Mouse (Mus musculus) midbrain, embryonic 15.5 days (tissue): ENCODE data around the gene Amotl1. TPM values are rescaled to one million over a fixed set of nuclear protein-coding genes. Genes with fewer than 3 reads are reported as not detected.
"Not testable (repeated sequence)": the region's sequence is repeated elsewhere in the genome, so short reads cannot be mapped to it uniquely, and the experiment has no call there.

Source experiments
- ATAC-seq: fragments of 200-750 bp; cut with Nextera tagmentation; replicated peaks from 2 replicates; pipeline ENCODE4 v1.8.0; 2017; ENCODE audit warnings: moderate TSS enrichment
- H3K27ac ChIP-seq: fragments of 300-500 bp; sonication (generic); 2 replicates; pipeline ENCODE4 v1.5.1; 2015; ENCODE audit warnings: mild to moderate bottlenecking, inconsistent platforms
- H3K27me3 ChIP-seq: fragments of 300-500 bp; sonication (generic); replicated peaks from 2 replicates; pipeline ENCODE4 v1.6.1; 2015; ENCODE audit warnings: inconsistent platforms
- H3K36me3 ChIP-seq: fragments of 300-500 bp; sonication (generic); replicated peaks from 2 replicates; pipeline ENCODE4 v1.6.1; 2015; ENCODE audit warnings: inconsistent platforms
- H3K4me1 ChIP-seq: fragments of 300-500 bp; sonication (generic); 2 replicates; pipeline ENCODE4 v1.6.1; 2015; ENCODE audit warnings: inconsistent platforms
- H3K4me2 ChIP-seq: fragments of 300-500 bp; sonication (generic); 2 replicates; pipeline ENCODE4 v1.6.1; 2015; ENCODE audit warnings: inconsistent platforms, mild to moderate bottlenecking, moderate library complexity
- H3K4me3 ChIP-seq: fragments of 300-500 bp; sonication (generic); 2 replicates; pipeline ENCODE4 v1.5.1; 2015; ENCODE audit warnings: mild to moderate bottlenecking, inconsistent platforms
- H3K9ac ChIP-seq: fragments of 300-500 bp; sonication (generic); 2 replicates; pipeline ENCODE4 v1.6.1; 2015; ENCODE audit warnings: mild to moderate bottlenecking, inconsistent platforms
- H3K9me3 ChIP-seq: fragments of 300-500 bp; sonication (generic); 2 replicates; pipeline ENCODE4 v1.6.1; 2016; ENCODE audit warnings: inconsistent platforms
- WGBS: fragments of 180-500 bp; shearing (Covaris S2); methylation state at CpG from one replicate; pipeline ENCODE4 v1.1.7; 2015; ENCODE audit warnings: mixed read lengths; 5-methylcytosine and 5-hydroxymethylcytosine counted together
- polyA plus RNA-seq: library from polyadenylated mRNA; unstranded; fragments of >200 nt; fragmentation: Nextera tagmentation; extraction: Ambion mirVana; gene quantifications from 2 replicates; pipeline ENCODE4 v1.2.1, GENCODE M21; 2015

Gene Amotl1
- polyA plus RNA-seq, 1 experiment from 2014 or later: 10.6 TPM

DNA sequence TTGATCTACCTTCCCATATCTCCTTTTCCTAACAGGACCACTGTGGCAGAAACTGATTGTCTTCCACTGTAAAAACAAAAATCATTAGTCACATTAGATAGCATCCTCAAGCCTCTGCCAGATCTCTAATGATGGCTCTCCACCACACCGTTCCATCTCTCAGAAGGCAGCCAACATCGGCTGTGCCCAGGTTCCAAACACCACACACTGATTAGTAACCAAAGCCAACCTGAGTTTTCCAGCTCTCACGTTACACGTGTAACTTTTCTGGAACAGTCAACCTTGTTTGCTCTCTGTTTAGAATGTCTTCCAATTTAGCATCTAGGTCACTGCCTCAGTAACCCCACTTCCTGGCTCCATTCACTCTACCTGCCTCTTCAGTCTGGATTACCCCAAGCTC lies 51.0 kb downstream of the Amotl1 start:
- Histone ChIP-seq H3K9me3 (no peaks in the 10 kb centered on the region), H3K4me3 (no peak overlapping the region), H3K4me2 (no peak overlapping the region), H3K27ac (no peak overlapping the region), H3K36me3 (peaks cover 9% of the 10 kb centered on the region; the same call in 1 of the 2 replicates), H3K4me1 (no peaks in the 10 kb centered on the region), H3K9ac (no peak overlapping the region), H3K27me3 (no peaks in the 10 kb centered on the region)
- 92% methylated on average over 4 of the region's 4 CpGs for WGBS
- ATAC-seq: no peak

DNA sequence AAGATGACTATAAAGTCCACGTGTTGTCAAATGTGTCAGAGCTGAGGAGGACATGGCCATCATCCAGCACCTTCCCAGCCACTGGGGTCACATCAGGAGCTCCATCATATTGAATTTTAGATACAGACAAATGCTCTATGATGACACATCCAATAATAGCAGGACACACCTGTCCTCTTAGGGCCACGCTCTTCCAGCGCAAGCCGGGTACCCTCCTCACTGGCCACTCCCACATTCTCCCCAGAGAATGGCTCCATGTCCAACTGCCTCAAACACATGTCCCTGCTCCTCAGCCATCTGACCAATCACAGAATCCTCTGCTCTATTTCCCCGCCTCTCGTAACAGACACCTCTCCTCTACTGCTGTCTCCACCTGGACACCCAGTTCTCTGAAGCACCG lies 54.2 kb downstream of the Amotl1 start:
- H3K4me1 ChIP-seq: no peaks in the 10 kb centered on the region
- H3K9ac ChIP-seq: no peak overlapping the region
- H3K36me3 ChIP-seq: peaks cover 9% of the 10 kb centered on the region; the same call in 1 of the 2 replicates
- no peak overlapping the region for H3K4me3 ChIP-seq
- H3K9me3 ChIP-seq: no peaks in the 10 kb centered on the region
- WGBS: 93% methylated on average over 7 of the region's 7 CpGs
- no peak overlapping the region for H3K4me2 ChIP-seq
- no peaks in the 10 kb centered on the region for H3K27me3 ChIP-seq
- H3K27ac ChIP-seq: no peak overlapping the region
- ATAC-seq: no peak

DNA sequence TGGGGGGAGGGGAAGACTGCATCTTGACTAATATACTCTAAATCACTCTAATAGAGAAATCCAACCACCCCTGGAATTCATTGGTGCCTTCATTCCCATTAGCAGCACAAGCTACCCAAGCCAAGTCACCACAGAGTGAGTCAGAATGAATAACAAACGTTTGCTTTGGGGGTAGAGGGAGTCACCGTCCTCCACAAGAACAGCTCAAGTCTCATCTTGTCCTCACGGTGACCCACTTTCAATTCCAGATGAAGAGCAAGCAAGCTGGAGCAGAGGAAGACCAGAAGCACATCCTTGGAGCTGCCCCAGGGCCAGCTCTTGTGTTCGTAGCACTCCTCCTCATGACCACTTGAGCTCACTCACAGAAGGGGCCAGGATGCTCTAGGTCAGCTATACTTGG lies 56.2 kb downstream of the Amotl1 start:
- no peaks in the 10 kb centered on the region for H3K27me3 ChIP-seq
- H3K27ac ChIP-seq: no peak overlapping the region
- no peaks in the 10 kb centered on the region for H3K4me1 ChIP-seq
- peaks cover 3% of the 10 kb centered on the region; the same call in 1 of the 2 replicates for H3K36me3 ChIP-seq
- H3K4me3 ChIP-seq: no peak overlapping the region
- no peak overlapping the region for H3K4me2 ChIP-seq
- H3K9ac ChIP-seq: no peak overlapping the region
- no peak for ATAC-seq
- WGBS: 83% methylated on average over 4 of the region's 4 CpGs
- H3K9me3 ChIP-seq: no peaks in the 10 kb centered on the region

DNA sequence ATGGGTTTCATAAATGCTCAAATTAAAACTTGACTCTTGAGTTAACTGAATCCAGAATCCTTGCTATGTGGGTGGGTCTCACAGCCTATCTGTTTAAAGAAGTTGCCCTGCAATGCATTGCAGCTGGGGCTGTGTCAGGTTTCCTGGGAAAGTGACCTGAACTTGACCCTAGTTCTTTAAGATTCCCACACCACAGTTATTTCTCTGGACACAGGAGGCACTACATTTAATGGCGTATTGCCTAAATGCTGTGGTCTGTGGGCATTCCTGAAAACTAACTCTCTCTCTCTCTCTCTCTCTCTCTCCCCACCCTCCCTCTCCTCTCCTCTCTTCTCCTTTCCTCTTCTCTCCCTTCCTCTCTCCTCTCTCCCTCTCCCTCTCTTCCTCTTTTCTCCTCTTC lies 59.2 kb downstream of the Amotl1 start:
- Histone ChIP-seq H3K4me1 (no peaks in the 10 kb centered on the region), H3K27me3 (no peaks in the 10 kb centered on the region), H3K9me3 (no peaks in the 10 kb centered on the region), H3K9ac (no peak overlapping the region), H3K4me3 (no peak overlapping the region), H3K4me2 (no peak overlapping the region), H3K36me3 (no peaks in the 10 kb centered on the region), H3K27ac (no peak overlapping the region)
- no peak for ATAC-seq
- 67% methylated on average over 1 of the region's 1 CpGs for WGBS

DNA sequence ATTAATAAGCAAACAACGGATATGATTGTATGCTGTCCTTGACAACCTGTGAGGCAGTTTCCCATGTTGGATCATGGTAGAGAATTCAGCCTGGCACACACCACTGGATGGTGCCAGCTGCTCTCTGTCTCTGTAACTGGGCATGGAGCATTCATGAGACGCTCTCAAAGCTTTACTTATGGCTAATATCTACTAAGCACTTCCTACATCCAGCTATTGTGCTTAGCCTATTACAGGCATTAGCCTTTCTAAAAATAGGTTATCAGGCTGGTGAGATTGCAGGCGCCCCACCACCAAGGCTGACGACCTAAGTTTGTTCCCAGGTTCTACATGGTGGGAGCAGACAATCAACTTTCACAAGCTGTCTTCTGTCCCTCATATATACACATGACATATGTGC lies 65.9 kb downstream of the Amotl1 start:
- Histone ChIP-seq H3K9ac (no peak overlapping the region), H3K9me3 (no peaks in the 10 kb centered on the region), H3K4me1 (no peaks in the 10 kb centered on the region), H3K4me2 (no peak overlapping the region), H3K4me3 (no peak overlapping the region), H3K27ac (no peak overlapping the region), H3K36me3 (no peaks in the 10 kb centered on the region), H3K27me3 (no peaks in the 10 kb centered on the region)
- WGBS: 98% methylated on average over 4 of the region's 4 CpGs
- no peak for ATAC-seq

DNA sequence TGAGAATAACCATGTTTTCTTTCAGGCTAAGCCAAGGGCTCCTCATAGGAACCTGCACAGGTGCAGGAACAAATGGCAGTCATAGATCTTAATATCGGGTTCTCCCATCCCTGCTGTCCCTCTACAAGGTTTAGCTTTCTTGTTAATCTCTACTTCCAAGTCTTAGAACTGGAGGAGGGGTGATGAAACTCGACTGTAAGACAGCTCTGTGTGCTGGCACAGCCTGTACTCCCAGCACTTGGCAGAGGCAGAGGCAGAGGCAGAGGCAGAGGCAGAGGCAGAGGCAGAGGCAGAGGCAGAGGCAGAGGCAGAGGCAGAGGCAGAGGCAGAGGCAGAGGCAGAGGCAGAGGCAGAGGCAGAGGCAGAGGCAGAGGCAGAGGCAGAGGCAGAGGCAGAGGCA lies 68.5 kb downstream of the Amotl1 start:
- H3K27ac ChIP-seq, H3K4me2 ChIP-seq, H3K4me1 ChIP-seq, H3K36me3 ChIP-seq, H3K27me3 ChIP-seq, ATAC-seq, H3K4me3 ChIP-seq, H3K9ac ChIP-seq, H3K9me3 ChIP-seq: not testable (repeated sequence)
- 83% methylated on average over 2 of the region's 2 CpGs for WGBS

- Histone ChIP-seq H3K27ac (0 out of 2 replicates have a peak overlapping the region, but pooled peaks have one; percentile 34), H3K9ac (no peak overlapping the region), H3K9me3 (no peaks in the 10 kb centered on the region), H3K4me1 (no peaks in the 10 kb centered on the region), H3K27me3 (no peaks in the 10 kb centered on the region), H3K4me3 (no peak overlapping the region), H3K4me2 (no peak overlapping the region), H3K36me3 (no peaks in the 10 kb centered on the region)
- ATAC-seq: peak; percentile 73
- 77% methylated on average over 12 of the region's 12 CpGs for WGBS
These were observed 70.0 kb downstream of the Amotl1 start for GRCm38 (mm10) chr9:14574760-14575399.

DNA sequence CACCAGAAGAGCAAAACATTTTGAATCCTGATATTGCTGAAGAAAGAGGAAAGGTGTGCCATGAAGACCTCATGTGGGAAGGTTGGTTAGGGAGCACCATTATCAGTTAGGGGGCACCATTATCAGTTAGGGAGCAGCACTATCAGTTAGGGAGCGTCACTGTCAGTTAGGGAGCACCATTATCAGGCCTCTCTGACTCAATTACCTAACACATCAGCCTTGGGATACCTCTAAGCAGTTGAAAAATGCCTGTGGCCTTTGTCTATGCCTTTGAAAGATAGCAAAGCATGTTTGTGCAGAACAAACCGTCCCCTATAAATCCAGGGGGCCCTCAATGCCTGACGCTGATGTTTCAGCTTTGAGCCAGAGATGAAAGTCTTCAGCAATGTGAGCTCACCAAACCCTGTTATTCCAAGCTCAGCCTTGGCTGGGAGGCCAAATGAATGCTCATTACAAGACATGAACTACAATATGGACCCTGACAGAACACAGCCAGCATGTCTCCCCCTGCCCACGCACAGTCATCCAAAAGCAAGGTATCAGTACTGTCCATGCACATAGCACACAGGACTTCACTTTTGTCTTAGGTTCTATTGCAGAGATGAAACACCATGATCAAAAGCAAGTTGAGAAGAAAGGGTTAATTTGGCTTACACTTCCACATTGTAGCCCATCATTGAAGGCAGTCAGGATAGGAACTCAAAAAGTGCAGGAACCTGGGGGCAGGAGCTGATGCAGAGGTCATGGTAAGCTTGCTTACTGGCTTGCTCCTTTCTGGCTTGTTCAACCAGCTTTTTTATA lies 75.5 kb downstream of the Amotl1 start:
- 94% methylated on average over 4 of the region's 4 CpGs for WGBS
- H3K4me1 ChIP-seq: no peaks in the 10 kb centered on the region

GRCm38 (mm10) chr9:14568487-14568886 lies 76.4 kb downstream of the Amotl1 start:
- H3K9me3 ChIP-seq: no peaks in the 10 kb centered on the region
- H3K4me2 ChIP-seq: no peak overlapping the region
- H3K4me3 ChIP-seq: no peak overlapping the region
- H3K27ac ChIP-seq: no peak overlapping the region
- H3K36me3 ChIP-seq: no peaks in the 10 kb centered on the region; the same call in 1 of the 2 replicates
- 87% methylated on average over 2 of the region's 2 CpGs for WGBS
- no peaks in the 10 kb centered on the region for H3K4me1 ChIP-seq
- no peak for ATAC-seq
- no peak overlapping the region for H3K9ac ChIP-seq
- no peaks in the 10 kb centered on the region for H3K27me3 ChIP-seq

More for the DNA sequence above, 75.5 kb downstream of the Amotl1 start:
- H3K27ac ChIP-seq: no peak overlapping the region
- H3K9ac ChIP-seq: no peak overlapping the region
- H3K36me3 ChIP-seq: no peaks in the 10 kb centered on the region; the same call in 1 of the 2 replicates
- no peaks in the 10 kb centered on the region for H3K27me3 ChIP-seq
- no peak overlapping the region for H3K4me2 ChIP-seq
- no peaks in the 10 kb centered on the region for H3K9me3 ChIP-seq
- H3K4me3 ChIP-seq: no peak overlapping the region
- no peak for ATAC-seq

DNA sequence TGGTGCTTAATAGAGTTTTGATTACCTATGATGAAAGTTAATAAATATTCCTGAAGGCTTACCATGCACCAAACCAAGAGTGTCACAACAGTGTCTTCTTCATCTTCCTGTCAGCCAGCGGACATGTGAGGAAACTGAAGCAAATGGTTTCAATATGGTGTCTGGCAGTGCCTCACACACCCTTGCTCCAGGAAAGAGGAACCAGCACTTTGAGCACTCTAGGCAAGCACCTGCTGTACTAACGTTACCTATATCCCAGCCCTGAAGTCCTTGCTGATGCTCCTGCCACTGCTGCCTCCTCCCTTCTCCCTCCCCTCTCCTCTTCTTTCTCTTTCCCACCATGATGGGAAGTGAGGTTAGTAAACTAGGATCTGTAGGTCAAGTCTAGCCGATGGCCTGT lies 80.4 kb downstream of the Amotl1 start:
- no peaks in the 10 kb centered on the region for H3K27me3 ChIP-seq
- H3K4me1 ChIP-seq: no peaks in the 10 kb centered on the region
- 92% methylated on average over 3 of the region's 3 CpGs for WGBS
- H3K4me3 ChIP-seq: no peak overlapping the region
- no peak overlapping the region for H3K9ac ChIP-seq
- H3K27ac ChIP-seq: no peak overlapping the region
- H3K4me2 ChIP-seq: no peak overlapping the region
- ATAC-seq: no peak
- no peaks in the 10 kb centered on the region for H3K9me3 ChIP-seq
- H3K36me3 ChIP-seq: peaks cover 12% of the 10 kb centered on the region; the same call in 1 of the 2 replicates

GRCm38 (mm10) chr9:14563351-14563750 lies 81.5 kb downstream of the Amotl1 start:
- ATAC-seq: no peak
- Histone ChIP-seq H3K36me3 (peaks cover 12% of the 10 kb centered on the region; the same call in 1 of the 2 replicates), H3K4me3 (no peak overlapping the region), H3K4me2 (no peak overlapping the region), H3K27ac (no peak overlapping the region), H3K9me3 (no peaks in the 10 kb centered on the region), H3K27me3 (no peaks in the 10 kb centered on the region), H3K9ac (no peak overlapping the region), H3K4me1 (no peaks in the 10 kb centered on the region)
- WGBS: 87% methylated on average over 7 of the region's 7 CpGs

GRCm38 (mm10) chr9:14560545-14560944 lies 84.3 kb downstream of the Amotl1 start:
- H3K27ac ChIP-seq: no peak overlapping the region
- no peaks in the 10 kb centered on the region for H3K27me3 ChIP-seq
- WGBS: 59% methylated on average over 4 of the region's 4 CpGs
- ATAC-seq: no peak
- no peaks in the 10 kb centered on the region for H3K9me3 ChIP-seq
- H3K36me3 ChIP-seq: 0 out of 2 replicates have a peak, but pooled peaks cover 14% of the 10 kb centered on the region
- H3K4me3 ChIP-seq: no peak overlapping the region
- no peak overlapping the region for H3K4me2 ChIP-seq
- no peak overlapping the region for H3K9ac ChIP-seq
- no peaks in the 10 kb centered on the region for H3K4me1 ChIP-seq
